Mouse (Mus musculus) macrophage (primary cell): Measurements from ENCODE around the gene Eefsec. TPM values are rescaled to one million over a fixed set of nuclear protein-coding genes. Genes with fewer than 3 reads are reported as not detected.
A peak's percentile ranks its signal among the peaks of the same experiment; 100 is the strongest.

ENCODE experiments used
- H3K27ac ChIP-seq: fragments of 350-480 bp; formaldehyde crosslinking; 2 replicates; pipeline ENCODE4 v1.9.0; 2021
- H3K36me3 ChIP-seq: fragments of 350-480 bp; formaldehyde crosslinking; 2 replicates; pipeline ENCODE4 v1.9.0; 2021; ENCODE audit errors: inconsistent target
- H3K4me3 ChIP-seq: fragments of 350-480 bp; formaldehyde crosslinking; 2 replicates; pipeline ENCODE4 v1.9.0; 2021; ENCODE audit errors: inconsistent target
- H3K79me2 ChIP-seq: fragments of 350-480 bp; formaldehyde crosslinking; 2 replicates; pipeline ENCODE4 v1.9.0; 2021; ENCODE audit errors: inconsistent target
- WGBS: methylation state at CpG from one replicate; pipeline ENCODE4 v1.1.7; 2026; ENCODE audit warnings: inconsistent platforms; ENCODE audit not compliant: missing documents; 5-methylcytosine and 5-hydroxymethylcytosine counted together
- polyA plus RNA-seq: library from polyadenylated mRNA; stranded (reverse); fragments of 250-400 nt; gene quantifications from 3 replicates; pipeline ENCODE4 v1.2.4, GENCODE M21; 2018; ENCODE audit warnings: inconsistent platforms

Eefsec gene
- polyA plus RNA-seq, 1 experiment from 2014 or later = 10.6 TPM

GRCm38 (mm10) chr6:88445661-88446060 lies 678 bp downstream of the Eefsec start:
- Histone ChIP-seq H3K27ac (no peak overlapping the region), H3K36me3 (no peaks in the 10 kb centered on the region), H3K4me3 (peak overlapping the region; percentile 39), H3K79me2 (no peaks in the 10 kb centered on the region)
- 10% methylated on average over 5 of the region's 5 CpGs for WGBS

GRCm38 (mm10) chr6:88444076-88444750 lies 2.1 kb downstream of the Eefsec start:
- no peak overlapping the region for H3K27ac ChIP-seq
- 92% methylated on average over 7 of the region's 7 CpGs for WGBS
- no peaks in the 10 kb centered on the region for H3K36me3 ChIP-seq

GRCm38 (mm10) chr6:88443446-88443845 lies 2.9 kb downstream of the Eefsec start:
- Histone ChIP-seq H3K79me2 (no peaks in the 10 kb centered on the region), H3K36me3 (no peaks in the 10 kb centered on the region), H3K27ac (no peak overlapping the region), H3K4me3 (no peak overlapping the region)
- 97% methylated on average over 3 of the region's 3 CpGs for WGBS

More at GRCm38 (mm10) chr6:88444076-88444750, 2.1 kb downstream of the Eefsec start:
- no peaks in the 10 kb centered on the region for H3K79me2 ChIP-seq
- H3K4me3 ChIP-seq = no peak overlapping the region

GRCm38 (mm10) chr6:88442551-88442950 lies 3.8 kb downstream of the Eefsec start:
- Histone ChIP-seq H3K4me3 (no peak overlapping the region), H3K36me3 (no peaks in the 10 kb centered on the region), H3K27ac (no peak overlapping the region), H3K79me2 (no peaks in the 10 kb centered on the region)
- 94% methylated on average over 3 of the region's 3 CpGs for WGBS

- Histone ChIP-seq H3K27ac (no peak overlapping the region), H3K4me3 (no peak overlapping the region), H3K36me3 (no peaks in the 10 kb centered on the region), H3K79me2 (no peaks in the 10 kb centered on the region)
- 88% methylated on average over 4 of the region's 4 CpGs for WGBS
These were observed 7.3 kb downstream of the Eefsec start for GRCm38 (mm10) chr6:88439056-88439455.

- WGBS = 38% methylated on average over 7 of the region's 7 CpGs
- no peaks in the 10 kb centered on the region for H3K79me2 ChIP-seq
- H3K36me3 ChIP-seq = no peaks in the 10 kb centered on the region
- no peak overlapping the region for H3K27ac ChIP-seq
- no peak overlapping the region for H3K4me3 ChIP-seq
These were observed 10.7 kb downstream of the Eefsec start for GRCm38 (mm10) chr6:88435609-88436008.

- Histone ChIP-seq H3K27ac (no peak overlapping the region), H3K36me3 (no peaks in the 10 kb centered on the region), H3K4me3 (no peak overlapping the region), H3K79me2 (no peaks in the 10 kb centered on the region)
- WGBS = 54% methylated on average over 4 of the region's 4 CpGs
These were observed 15.1 kb downstream of the Eefsec start for GRCm38 (mm10) chr6:88431202-88431601.

- Histone ChIP-seq H3K79me2 (no peaks in the 10 kb centered on the region), H3K36me3 (no peaks in the 10 kb centered on the region), H3K4me3 (no peak overlapping the region), H3K27ac (no peak overlapping the region)
- 83% methylated on average over 7 of the region's 7 CpGs for WGBS
These were observed 30.1 kb downstream of the Eefsec start for GRCm38 (mm10) chr6:88416130-88416758.

- H3K27ac ChIP-seq = no peak overlapping the region
- no peaks in the 10 kb centered on the region for H3K79me2 ChIP-seq
- 30% methylated on average over 2 of the region's 2 CpGs for WGBS
- no peaks in the 10 kb centered on the region for H3K36me3 ChIP-seq
- no peak overlapping the region for H3K4me3 ChIP-seq
These were observed 33.7 kb downstream of the Eefsec start for GRCm38 (mm10) chr6:88412604-88413003.

GRCm38 (mm10) chr6:88409492-88409891 lies 36.8 kb downstream of the Eefsec start:
- H3K36me3 ChIP-seq = no peaks in the 10 kb centered on the region
- no peak overlapping the region for H3K27ac ChIP-seq
- WGBS = 97% methylated on average over 5 of the region's 5 CpGs
- H3K4me3 ChIP-seq = no peak overlapping the region
- H3K79me2 ChIP-seq = no peaks in the 10 kb centered on the region

- no peaks in the 10 kb centered on the region for H3K79me2 ChIP-seq
- H3K4me3 ChIP-seq = no peak overlapping the region
- H3K36me3 ChIP-seq = no peaks in the 10 kb centered on the region
- no peak overlapping the region for H3K27ac ChIP-seq
- WGBS = 92% methylated on average over 6 of the region's 6 CpGs
These were observed 45.9 kb downstream of the Eefsec start for GRCm38 (mm10) chr6:88400451-88400850.

GRCm38 (mm10) chr6:88397985-88398384 lies 48.4 kb downstream of the Eefsec start:
- Histone ChIP-seq H3K36me3 (no peaks in the 10 kb centered on the region), H3K79me2 (no peaks in the 10 kb centered on the region), H3K27ac (no peak overlapping the region), H3K4me3 (no peak overlapping the region)
- WGBS = 82% methylated on average over 2 of the region's 2 CpGs

- H3K36me3 ChIP-seq = no peaks in the 10 kb centered on the region
- H3K4me3 ChIP-seq = no peak overlapping the region
- WGBS = 36% methylated on average over 5 of the region's 5 CpGs
- H3K27ac ChIP-seq = no peak overlapping the region
- no peaks in the 10 kb centered on the region for H3K79me2 ChIP-seq
These were observed 57.4 kb downstream of the Eefsec start for GRCm38 (mm10) chr6:88388946-88389345.

GRCm38 (mm10) chr6:88387836-88388724 lies 58.3 kb downstream of the Eefsec start:
- no peak overlapping the region for H3K27ac ChIP-seq
- H3K4me3 ChIP-seq = no peak overlapping the region
- H3K36me3 ChIP-seq = no peaks in the 10 kb centered on the region
- H3K79me2 ChIP-seq = no peaks in the 10 kb centered on the region
- WGBS = 93% methylated on average over 7 of the region's 8 CpGs
